Mouse (Mus musculus): Measurements from ENCODE around the gene Atf6.

GRCm38 (mm10) chr1:170753597-170753996 lies 114.0 kb downstream of the Atf6 start:
- TF ChIP-seq CTCF (IDR thresholded peaks at IDR 0.05; ENCODE audit: insufficient read depth, low read depth, low read length) (no peak), POLR2A (IDR thresholded peaks at IDR 0.05; ENCODE audit: insufficient read depth, low read depth, low read length) (no peak)

Data from olfactory bulb, adult 2 months (tissue).